Mouse (Mus musculus) CD4-positive naive resting alpha-beta T cell, adult 76 days (primary cell): ENCODE results near the gene Dclk2. TPM values are rescaled to one million over a fixed set of nuclear protein-coding genes. Genes with fewer than 3 reads are reported as not detected.

ENCODE experiments used
- total RNA-seq: library from RNA; stranded (reverse); gene quantifications from one replicate; pipeline ENCODE4 v1.2.4, GENCODE M21; 2023

Gene Dclk2
- total RNA-seq, result 12.7 TPM

GRCm38 (mm10) chr3:86920343-86921083 is at the start of gene Dclk2:
TSS of gene Dclk2 (minus strand) at chr3:86920852.

Other genes starting within 250 kb of the Dclk2 start
- gene Cd1d1, start 78.6 kb upstream of the Dclk2 start, total RNA-seq, result 38.0 TPM